Mouse (Mus musculus): ENCODE data around the gene Atxn7l2.

Gene Atxn7l2

DNA sequence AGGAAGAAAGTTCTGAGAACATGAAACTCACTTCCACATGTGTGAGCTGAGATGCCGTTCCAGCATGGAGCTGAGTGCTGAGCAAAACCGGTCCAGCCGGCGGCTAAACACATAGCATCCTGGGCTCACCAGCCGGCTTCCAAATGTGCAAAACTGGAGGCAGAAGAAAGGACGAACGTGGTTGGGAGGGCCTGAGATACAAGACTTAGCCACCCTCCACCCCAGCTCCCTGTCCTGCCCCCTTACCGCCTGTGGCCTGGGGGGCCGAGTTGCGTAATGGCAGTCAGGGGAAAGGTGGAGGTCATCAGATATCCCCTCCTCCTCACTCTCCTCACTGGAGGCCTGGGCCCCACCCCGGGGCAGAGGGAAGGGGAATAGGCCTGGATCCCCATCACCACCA is 6.3 kb downstream of the Atxn7l2 start:
- DNase-seq = no peak

DNA sequence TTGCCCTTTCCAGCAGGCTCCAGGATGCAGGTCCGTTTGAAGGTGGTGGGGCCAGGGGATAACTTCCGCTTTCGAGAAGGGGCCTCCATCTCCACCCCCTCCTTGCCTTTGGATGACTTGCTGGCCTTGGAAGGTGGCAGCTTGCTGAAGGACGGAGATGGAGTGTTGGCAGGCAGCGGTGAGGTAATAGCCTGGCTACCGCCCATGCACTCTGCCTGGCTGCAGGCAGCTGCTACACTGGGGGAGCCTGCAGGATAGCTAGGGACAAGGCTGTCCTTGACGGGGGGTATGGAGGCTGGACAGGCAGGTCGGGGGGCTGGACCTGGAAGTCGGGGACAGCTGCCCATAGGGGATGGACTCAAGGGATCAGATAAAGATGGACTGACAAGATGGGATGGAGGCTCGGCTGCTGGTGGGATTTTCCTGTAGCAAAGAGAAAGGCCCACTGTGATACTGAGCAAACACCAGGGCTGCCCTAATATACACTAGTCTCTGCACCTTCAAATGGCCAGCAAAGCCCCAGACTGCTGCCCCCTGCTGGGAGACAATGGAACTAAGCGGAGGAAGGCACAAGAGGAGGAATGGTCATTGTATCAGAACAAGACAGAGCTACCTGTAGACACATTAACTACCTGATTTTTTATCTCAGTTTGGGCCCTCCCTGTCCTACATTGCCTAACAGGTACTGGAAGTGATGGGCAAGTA is 7.0 kb downstream of the Atxn7l2 start:
- DNase-seq = peak; percentile 90

DNA sequence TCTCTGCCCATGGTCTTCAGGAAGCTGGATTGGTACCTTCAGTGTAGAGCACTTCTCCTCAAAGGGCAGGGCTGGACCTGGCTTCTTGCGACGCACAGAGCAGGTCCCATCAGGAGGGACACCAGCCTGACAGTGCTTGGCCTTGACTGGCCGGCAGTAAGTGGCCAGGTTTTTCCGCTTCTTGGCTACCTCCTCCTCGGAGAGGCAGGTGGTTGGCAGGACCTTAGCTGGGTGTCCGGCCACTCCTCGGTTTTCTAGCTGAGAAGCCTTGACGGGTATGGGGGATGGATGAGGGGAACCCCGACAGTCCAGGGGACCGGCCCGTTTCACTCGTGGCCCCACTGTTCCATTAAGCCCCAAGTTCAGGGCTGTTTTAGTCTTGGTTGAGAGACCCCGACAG is 7.5 kb downstream of the Atxn7l2 start:
- DNase-seq = no peak

DNA sequence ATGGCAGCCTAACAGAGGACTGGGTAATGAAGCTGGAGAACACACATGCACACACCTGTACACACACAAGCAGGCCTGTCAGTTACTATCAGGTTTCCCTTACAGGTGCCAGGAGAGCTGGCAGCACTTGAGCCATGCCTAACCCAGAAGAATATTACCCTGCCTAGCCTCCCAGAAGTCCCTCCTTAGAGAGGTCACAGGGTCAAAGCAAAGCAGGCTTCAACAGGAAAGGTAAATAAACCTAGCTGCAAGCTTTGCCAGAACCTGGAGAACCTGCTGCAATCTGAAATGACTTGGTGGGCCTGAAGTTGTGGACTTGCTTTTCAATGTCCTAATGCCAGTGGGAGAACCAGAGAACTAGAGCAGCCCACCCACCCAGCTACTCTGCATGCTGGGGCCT is 8.2 kb downstream of the Atxn7l2 start:
- no peak for DNase-seq

DNA sequence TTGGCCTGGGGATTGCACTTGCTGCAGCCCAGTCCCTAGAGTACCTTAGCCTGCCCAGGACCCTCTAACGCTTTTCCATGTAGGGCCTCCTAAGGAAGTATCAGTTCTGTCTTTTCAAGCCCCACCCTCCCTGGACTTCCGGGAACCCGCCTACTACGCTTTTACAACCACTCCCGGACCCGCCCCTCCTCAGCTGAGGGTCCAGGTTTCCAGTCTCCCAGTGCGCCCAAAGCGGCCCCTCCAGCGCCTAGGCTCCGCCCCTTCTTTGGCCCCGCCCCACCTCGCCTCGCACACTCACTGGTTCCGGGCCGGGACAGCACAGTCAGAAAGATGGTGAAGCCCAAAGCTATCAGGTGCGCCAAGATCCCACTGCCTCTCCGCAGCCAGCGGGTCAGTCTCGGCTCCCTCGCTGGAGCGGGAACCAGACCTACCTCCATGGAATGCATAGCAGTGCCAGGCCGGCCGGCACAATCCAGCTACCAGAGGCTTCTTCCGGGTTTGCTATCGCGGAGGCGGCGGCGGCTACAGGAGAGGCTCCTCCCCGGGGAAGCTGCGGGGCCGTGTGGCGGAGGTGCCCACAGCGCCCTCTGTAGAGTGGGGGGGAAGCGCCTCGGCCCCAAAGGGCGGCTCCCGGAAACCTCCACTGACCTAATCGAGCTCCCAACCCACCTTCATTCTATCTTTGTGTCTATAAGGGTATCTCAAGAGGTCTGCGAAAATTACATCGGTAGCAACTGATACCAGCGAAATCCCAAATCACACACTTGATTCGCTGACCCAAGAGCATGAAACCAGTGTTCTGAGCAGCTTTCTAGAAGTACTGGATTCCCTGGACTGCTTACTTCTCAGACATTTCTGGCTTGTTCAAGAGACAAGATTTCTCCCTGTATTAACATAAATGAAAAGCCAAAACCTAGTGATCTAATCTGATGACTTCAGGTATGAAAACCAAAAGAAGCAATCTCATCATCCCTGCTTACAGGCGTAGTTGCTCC is 10.1 kb downstream of the Atxn7l2 start, which contains the start of gene Cyb561d1:
TSS of gene Cyb561d1 (minus strand) at position 884 of the 995 bp plus-strand sequence.
- peak; percentile 96 for DNase-seq

DNA sequence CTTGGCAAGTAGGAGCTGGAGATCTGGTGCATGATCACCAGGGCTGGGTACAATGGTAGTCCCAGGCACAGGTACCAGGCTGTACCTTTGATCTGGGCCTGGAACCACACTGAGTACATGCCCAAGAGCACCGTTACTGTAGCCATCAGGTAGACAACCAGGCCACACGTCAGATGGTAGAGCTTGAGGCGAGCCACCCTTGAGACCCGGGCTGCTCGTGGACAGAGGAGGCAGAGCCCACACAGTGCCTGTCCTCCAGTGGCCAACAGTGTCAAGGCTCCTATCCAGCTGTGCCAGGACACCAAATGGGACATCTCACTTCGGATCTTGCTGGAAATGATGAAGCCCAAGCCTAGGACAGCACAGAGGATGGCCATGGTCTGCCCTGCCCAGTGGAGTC is 11.5 kb downstream of the Atxn7l2 start:
- DNase-seq = no peak

DNA sequence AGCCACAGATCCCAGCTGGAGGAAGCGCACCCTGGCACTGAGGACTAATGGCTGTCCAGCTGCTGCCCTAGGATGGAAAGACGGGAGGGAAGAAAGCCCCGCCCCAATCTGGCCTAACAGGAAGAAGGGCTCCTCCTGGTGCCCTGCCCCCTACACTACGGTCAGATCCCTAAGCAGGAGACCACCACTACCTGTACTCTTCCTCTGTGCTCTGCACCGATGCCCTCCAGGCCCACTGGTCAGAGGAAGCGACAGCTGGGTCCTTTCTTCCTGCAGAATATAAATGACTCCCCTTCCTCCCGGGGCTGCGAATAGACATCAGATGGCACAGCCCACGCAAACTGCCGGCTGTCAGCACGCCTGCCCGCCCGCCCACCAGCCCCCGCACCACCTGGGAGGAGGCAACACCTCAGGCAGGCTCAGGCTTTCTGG is 13.7 kb downstream of the Atxn7l2 start:
- peak; percentile 55 for DNase-seq

DNA sequence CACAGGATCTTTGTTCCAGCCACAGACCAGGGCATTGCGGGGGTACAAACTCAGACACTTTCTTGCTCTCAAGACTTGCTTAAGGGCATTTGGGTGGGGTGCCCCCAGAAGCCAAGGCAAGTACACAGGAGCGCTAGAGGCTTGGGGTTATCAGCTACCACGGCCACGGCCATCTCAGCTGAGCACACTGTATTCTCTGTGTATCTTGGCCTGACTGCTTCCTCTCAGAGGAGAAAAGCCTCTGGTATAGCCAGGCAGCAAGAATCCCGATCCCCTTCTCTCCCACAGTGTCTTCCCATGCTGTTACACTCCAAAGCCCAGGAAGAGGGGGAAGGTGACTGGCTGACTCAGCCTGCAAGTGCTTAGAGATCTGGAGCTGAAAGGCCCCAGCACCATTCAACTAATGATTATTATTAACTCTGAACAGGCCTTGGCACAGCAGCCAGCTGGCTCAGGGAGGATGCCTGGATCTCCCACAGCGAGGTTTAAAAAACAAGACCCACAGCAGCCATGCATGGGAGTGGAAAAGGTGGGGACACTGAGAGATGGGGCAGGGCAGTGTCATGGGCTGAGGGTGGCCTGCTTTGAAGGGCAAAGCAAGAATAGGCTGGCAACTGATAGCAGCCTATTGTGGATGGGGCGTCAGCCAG is 14.7 kb downstream of the Atxn7l2 start:
- DNase-seq = no peak

DNA sequence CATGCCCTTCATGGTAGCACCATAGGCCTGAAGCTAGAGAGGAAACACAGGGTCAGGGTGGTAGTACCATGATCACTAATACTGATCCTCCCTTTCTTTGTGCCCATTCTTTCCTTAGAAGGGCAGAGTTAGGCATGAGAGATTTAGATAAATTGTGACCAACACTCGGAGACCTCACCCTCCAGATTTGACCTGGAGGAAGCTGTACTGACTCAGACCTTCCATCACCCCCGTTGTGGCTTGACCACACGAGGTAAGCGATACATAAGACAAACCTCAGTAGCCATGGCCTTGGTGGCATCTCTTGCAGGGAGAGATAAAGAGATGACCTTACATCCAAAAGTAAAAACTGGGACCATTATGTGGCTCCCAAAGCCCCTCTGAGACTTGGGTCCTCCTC is 15.4 kb downstream of the Atxn7l2 start:
- no peak for DNase-seq

DNA sequence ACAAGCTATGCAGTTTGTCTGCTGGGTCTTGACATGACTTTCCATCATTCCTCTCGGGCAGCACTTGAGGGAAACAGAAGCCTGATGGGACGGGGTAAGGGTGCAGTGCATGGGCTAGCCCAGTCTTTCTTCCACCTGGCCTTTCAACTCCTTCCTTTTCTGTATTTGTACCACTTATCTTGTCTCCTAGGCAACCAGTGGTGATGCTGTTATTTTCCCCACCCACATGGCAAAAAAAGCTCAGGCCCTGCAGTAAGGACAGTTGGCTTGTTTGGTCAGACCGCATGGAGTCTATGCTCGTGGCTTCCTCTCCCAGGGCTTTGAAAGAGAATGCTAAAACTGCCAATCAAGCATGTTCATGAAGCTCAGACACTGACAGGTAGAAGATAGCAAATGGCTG is 17.0 kb downstream of the Atxn7l2 start:
- no peak for DNase-seq

DNA sequence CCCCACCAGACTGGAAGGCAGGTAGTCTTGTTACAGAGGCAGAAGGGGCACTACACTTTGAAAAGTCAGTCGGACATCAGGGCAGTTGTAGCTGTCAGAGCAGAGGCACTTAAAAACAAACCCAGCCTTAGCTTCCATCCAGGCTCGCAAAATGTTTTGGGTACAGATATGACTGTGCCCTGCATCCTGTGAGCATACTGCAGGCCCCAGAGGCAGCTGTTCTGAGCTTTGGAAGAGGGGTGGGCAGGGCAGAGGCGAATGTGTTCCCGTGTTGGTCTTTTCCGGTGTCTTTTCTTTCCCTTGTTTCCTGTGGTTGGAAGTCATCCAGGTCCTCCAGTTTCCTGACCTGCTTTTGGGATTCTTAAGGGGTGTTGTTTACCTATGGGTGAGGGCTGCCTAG is 20.8 kb downstream of the Atxn7l2 start:
- DNase-seq = no peak

DNA sequence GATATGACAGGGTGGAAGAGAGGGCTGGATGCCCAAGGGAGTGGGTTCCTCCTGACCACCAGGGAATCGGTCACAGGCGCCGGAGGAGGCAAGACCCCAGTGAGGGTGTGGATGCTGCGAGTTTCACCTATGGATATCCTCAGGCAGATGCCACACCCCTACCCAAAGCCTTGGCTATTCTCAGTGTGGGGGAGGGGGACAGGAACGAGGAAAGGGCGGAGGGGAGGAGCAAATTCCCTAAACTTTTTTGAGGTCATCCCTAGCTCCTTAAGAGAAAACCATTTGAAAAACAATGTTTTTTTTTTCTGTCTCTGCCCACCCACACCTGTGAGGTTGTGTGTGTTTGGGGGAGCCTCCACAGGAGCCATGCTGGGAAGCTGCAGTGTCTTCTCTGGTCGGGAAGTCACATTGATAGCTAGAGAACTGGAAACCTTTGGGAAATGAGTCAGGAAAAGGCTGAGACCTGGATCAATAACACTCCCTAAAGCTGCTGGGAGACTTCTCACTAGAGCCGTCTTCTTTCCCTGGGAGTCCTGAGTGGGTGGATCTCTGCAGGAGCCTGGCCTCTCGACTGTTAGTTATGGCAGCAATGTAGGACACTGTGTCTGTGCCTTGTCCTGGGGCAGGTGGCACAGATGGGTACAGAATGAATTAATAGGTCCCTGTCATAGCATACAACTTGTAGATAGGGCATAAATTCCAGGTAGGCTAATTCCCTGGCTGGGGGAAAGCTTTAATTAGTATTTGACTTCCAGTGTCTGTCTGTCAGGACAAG is 21.8 kb downstream of the Atxn7l2 start:
- no peak for DNase-seq

DNA sequence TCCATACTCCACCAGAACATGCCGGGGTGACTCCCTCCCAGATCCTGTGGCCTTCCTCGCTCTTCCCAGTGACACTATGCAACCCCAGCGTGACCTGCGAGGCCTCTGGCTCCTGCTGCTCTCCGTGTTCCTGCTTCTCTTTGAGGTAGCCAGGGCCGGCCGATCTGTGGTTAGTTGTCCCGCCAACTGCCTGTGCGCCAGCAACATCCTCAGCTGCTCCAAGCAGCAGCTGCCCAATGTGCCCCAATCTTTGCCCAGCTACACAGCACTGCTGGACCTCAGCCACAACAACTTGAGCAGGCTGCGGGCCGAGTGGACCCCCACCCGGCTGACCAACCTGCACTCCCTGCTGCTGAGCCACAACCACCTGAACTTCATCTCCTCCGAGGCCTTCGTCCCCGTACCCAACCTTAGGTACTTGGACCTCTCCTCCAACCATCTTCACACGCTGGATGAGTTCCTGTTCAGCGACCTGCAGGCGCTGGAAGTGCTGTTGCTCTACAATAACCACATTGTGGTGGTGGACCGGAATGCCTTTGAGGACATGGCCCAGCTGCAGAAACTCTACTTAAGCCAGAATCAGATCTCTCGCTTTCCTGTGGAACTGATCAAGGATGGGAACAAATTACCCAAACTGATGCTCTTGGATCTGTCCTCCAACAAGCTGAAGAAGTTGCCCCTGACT is 23.5 kb downstream of the Atxn7l2 start:
- DNase-seq = no peak

DNA sequence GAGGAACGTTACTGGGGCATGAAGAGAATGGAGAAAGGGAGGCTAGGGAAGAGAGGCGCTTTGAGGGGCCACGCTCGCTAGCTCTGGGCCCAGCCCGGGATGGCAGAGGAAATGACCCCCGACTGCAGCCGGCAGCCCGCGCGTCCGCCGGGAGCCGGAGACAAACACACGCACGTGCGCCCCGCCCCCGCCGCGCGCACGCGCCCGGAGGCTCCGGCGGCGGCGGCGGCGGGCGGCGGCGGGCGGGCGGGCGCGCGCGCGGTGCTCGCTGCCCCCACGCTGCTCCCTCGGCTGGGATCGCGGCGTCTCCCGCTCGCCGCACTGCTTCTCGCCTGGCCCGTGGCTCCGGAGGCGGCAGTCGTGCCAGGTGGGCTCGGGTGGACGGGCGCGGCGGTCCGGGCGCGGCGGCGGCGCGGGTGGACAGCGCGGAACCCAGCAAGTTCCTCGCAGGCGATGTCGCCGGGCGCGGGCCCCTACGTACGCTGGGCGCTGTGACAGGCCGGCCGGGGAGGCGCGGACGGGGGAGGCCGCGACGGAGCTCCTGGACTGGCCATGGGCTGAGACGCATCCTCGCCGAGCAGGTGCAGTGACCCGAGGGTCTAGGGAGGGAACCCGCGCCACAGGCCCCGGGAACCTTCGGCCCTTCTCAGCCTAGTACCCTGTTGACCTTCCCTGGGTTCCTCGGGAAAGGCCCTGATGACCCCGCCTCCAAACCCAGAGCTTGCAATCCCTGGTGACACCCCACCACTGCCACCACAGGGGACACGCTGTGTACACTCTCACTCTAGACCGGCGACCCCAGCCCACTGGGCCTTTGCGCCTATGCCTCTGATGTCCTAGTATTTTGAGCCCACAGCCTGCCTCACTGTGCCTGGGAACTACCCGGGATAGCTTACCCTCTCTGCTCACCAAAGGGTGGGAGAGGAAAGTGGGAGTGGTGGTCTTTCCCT is 24.4 kb downstream of the Atxn7l2 start, which contains the start of gene Amigo1:
TSS of gene Amigo1 (plus strand) at position 238 of the 950 bp plus-strand sequence.
- peak; percentile 53 for DNase-seq

DNA sequence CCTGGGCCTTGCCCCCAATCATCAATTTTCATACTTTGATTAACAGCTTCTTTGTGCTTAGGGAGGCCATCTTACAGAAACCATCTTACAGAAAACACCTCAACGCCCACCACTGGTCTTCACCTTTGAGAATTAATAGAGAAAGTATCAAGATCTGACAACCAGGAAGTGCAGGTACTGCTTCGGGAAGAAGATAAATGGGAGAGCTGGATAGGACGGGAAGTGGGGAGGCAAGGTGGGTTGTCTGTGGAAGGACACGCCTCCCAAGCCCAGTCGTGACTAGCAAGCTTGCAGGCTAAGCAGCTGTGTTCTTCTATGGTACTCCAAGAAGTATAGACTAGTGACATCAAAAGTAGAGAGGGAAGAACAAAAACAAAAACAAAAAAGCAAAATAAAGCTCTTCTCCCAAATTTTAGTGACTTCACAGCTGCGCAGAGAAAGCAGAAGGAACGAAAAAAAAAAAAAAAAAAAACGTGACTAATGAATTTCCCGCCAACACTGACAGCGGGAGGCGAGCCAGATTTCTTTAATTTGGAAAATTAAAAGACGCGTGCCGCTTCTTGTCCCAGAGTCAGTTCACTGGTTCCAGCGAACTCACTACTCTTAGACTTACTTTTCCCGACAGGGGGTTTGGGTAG is 25.2 kb downstream of the Atxn7l2 start:
- no peak for DNase-seq

DNA sequence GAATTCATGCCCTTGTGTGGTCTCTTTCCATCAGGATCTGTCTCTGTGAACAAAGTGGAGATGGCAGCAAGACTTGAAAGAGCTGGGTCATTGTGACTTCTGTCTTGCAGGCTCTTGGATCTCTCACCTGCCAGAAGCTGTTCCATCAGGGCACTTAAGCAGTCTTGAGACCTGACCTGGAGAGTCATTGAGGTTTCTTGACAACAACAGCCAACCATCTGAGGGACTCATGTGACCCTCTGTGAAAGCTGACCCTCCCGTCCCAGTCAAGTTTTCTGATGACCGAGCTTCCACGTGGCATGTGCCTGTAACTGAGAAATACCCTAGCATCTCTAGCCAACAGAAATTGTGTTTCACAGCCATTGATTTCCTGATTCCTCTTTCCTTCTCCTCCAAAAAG is 26.0 kb downstream of the Atxn7l2 start:
- no peak for DNase-seq

DNA sequence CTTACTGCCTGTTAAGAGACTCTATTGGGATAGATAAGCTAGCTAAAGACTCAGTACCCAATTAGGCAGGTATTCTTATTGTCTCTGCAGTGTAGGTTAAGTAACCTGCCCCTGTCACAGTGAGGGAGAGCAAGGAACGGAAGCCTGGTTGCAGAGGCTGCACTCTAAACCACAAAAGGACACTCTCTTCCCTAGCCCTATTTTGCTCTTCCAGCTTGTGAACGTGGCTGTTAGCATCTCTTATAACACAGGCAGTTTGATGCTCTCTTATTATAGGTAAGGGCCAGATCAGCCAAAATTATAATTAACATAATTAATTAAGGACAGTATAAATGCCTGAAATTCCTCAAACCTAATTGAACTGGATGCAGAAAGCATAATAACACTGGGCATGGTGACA is 30.2 kb downstream of the Atxn7l2 start:
- DNase-seq = no peak

DNA sequence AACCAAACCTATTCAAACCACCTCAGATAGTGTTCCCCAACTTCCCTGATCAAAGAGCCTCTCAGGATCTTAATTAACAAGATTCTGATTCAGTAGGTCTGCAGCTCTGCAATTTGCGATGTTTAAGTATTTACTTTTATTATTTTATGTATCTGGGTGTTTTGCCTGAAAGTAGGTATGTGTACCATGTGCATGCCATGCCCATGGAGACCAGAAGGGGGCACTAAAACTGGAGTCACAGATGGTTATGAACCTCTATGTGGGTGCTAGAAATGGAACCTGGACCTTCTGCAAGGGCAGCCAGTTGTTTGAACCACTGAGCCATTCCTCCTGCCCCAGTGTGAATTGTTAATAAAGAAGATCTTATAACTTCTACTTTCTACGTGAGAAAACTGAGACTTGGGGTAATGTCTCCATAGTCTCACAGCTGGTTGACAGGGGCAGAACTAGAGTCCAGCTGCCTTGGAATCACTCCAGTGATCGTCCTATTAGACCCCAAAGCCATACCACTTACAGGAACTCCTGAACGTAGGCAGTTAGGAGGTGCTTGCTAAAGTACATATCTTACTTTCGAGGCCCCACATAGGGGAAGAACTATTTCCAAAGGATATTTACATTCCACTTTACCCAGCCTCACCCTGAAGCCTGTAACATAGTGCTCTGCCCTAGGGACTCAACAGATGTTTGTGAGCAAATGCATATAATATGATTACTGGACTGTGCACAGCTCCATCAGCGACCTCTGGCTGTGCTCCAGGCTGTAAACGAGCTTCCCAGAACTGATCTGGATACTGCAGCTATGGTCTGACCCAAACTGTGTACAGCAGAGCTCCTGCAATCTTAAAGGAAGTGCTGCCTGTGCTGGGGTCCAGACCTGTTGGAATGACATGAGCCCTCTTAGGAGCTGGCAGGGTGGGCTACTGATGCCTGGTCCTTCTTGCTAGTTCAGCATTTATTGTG is 31.7 kb downstream of the Atxn7l2 start:
- DNase-seq = no peak

Measured in lung, postnatal 14 days (tissue).